ENCODE assay signal across 9 mouse cellular contexts in the genomic region with DNA sequence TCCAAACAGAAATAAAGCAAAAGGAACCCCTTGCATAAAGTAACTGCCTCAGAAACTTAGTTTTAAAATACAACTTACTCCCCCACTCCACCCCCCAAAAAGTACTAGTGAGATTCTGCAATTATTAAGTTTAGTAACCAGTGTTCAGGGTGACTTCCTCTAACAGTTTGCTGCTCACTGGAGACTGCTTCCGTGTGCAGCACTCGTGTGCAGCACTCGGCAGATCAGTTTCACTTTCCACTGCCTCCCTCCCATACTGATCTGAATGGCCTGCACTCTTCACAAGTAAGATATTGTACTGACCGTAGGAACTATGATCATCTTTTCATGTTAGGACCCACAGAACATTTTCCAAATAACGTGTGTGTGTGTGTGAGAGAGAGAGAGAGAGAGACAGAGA. TPM values are rescaled to one million over a fixed set of nuclear protein-coding genes. Genes with fewer than 3 reads are reported as not detected.
A peak's percentile ranks its signal among the peaks of the same experiment; 100 is the strongest.
DNase-seq lines count a peak whose midpoint lies in the region; ATAC-seq and TF ChIP-seq lines count a peak whose summit lies in the region.
"Had no signal": no experiment of that assay in that cellular context is flagged by ENCODE, and none has a peak within 500 bp of the region (broad histone marks: within the 10 kb centered on the region; RNA-seq: fewer than 3 reads in every experiment).

No protein-coding gene starts in this region.

- H3K9ac ChIP-seq in midbrain, embryonic 14.5 days (replicated peaks; ENCODE audit: low read length): no peak overlapping the region
- H3K9ac ChIP-seq in forebrain, embryonic 13.5 days: no peak overlapping the region
- H3K9ac ChIP-seq: limb, embryonic 12.5 days had no signal

- no peak overlapping the region for H3K4me2 ChIP-seq in midbrain, embryonic 14.5 days (ENCODE audit: low read length)
- H3K4me2 ChIP-seq in forebrain, embryonic 13.5 days: no peak overlapping the region
- H3K4me2 ChIP-seq: limb, embryonic 12.5 days had no signal

- no peaks in the 10 kb centered on the region for H3K9me3 ChIP-seq in megakaryocyte, embryonic 14.5 days
- no peaks in the 10 kb centered on the region for H3K9me3 ChIP-seq in midbrain, embryonic 14.5 days (ENCODE audit: control insufficient read depth, low read length)
- no peaks in the 10 kb centered on the region for H3K9me3 ChIP-seq in forebrain, embryonic 13.5 days (replicated peaks)
- H3K9me3 ChIP-seq: limb, embryonic 12.5 days had no signal

- intact Hi-C loops in gastrocnemius, adult 2 months (cut with DNase I): no loop called here

- peak overlapping the region; percentile 62 for H3K4me3 ChIP-seq in gastrocnemius, adult 2 months
- peak overlapping the region; percentile 91 for H3K4me3 ChIP-seq in megakaryocyte, embryonic 14.5 days (replicated peaks)
- H3K4me3 ChIP-seq in midbrain, embryonic 14.5 days (replicated peaks; ENCODE audit: low read depth, low read length): no peak overlapping the region
- no peak overlapping the region for H3K4me3 ChIP-seq in forebrain, embryonic 13.5 days
- H3K4me3 ChIP-seq: limb, embryonic 12.5 days had no signal

- peaks cover 76% of the 10 kb centered on the region for H3K36me3 ChIP-seq in megakaryocyte, embryonic 14.5 days (replicated peaks; ENCODE audit: low read length)
- peaks cover 48% of the 10 kb centered on the region for H3K36me3 ChIP-seq in midbrain, embryonic 14.5 days (ENCODE audit: control insufficient read depth, insufficient read depth, low read length)
- peaks cover 67% of the 10 kb centered on the region for H3K36me3 ChIP-seq in forebrain, embryonic 13.5 days (ENCODE audit: poor library complexity, severe bottlenecking)

- no peak for TF ChIP-seq CTCF in gastrocnemius, adult 2 months (IDR thresholded peaks at IDR 0.05)

- peak overlapping the region; percentile 88 for H3K27ac ChIP-seq in gastrocnemius, adult 2 months
- no peak overlapping the region for H3K27ac ChIP-seq in midbrain, embryonic 14.5 days (replicated peaks; ENCODE audit: low read depth, low read length)
- H3K27ac ChIP-seq in forebrain, embryonic 13.5 days: no peak overlapping the region
- H3K27ac ChIP-seq: limb, embryonic 12.5 days had no signal

- H3K27me3 ChIP-seq in megakaryocyte, embryonic 14.5 days (replicated peaks): no peaks in the 10 kb centered on the region
- no peaks in the 10 kb centered on the region for H3K27me3 ChIP-seq in midbrain, embryonic 14.5 days (ENCODE audit: control insufficient read depth, insufficient read depth, low read length)
- no peaks in the 10 kb centered on the region for H3K27me3 ChIP-seq in forebrain, embryonic 13.5 days
- H3K27me3 ChIP-seq: limb, embryonic 12.5 days had no signal

- DNase-seq in gastrocnemius, adult 2 months: peak; percentile 42
- no peak for DNase-seq in gastrocnemius, postnatal 25 days
- DNase-seq in A20 (ENCODE audit: low read depth, low spot score): peak; percentile 87
- no peak for DNase-seq in retina, postnatal 1 day
- no peak for DNase-seq in midbrain, embryonic 14.5 days

- WGBS in midbrain, embryonic 14.5 days: 93% methylated on average over 5 of the region's 5 CpGs
- 91% methylated on average over 5 of the region's 5 CpGs for WGBS in forebrain, embryonic 13.5 days

- ATAC-seq in erythroid progenitor cell, adult 5-6 weeks (replicated peaks; ENCODE audit: low FRiP score, poor library complexity, severe bottlenecking): peak; percentile 26; the same call in 1 of the 2 replicates
- ATAC-seq in midbrain, embryonic 14.5 days (ENCODE audit: low FRiP score, low TSS enrichment): no peak
- ATAC-seq in forebrain, embryonic 13.5 days: no peak

- H3K4me1 ChIP-seq in megakaryocyte, embryonic 14.5 days: peaks cover 82% of the 10 kb centered on the region
- peaks cover 8% of the 10 kb centered on the region for H3K4me1 ChIP-seq in midbrain, embryonic 14.5 days (ENCODE audit: control insufficient read depth, insufficient read depth, low read length)
- peaks cover 12% of the 10 kb centered on the region for H3K4me1 ChIP-seq in forebrain, embryonic 13.5 days

RNA-seq across cellular contexts. Expression of a gene that starts 4.3 kb away (rescaled TPM):
- 10 to 100 TPM; 40.4 to 43.8 TPM for total RNA-seq in gastrocnemius, adult 2 months (2021)
- 10 to 100 TPM; 24.5 to 26.8 TPM for total RNA-seq in gastrocnemius, postnatal 25 days (2021)
- total RNA-seq in erythroid progenitor cell, adult 5-6 weeks (2015; ENCODE audit: low replicate concordance): 38.6 and 85.1 TPM in 2 replicates
- total RNA-seq in erythroid progenitor cell, adult 5-6 weeks (2017; ENCODE audit: low replicate concordance): 49.4 and 69.4 TPM in 2 replicates
- 114 and 143 TPM in 2 replicates for polyA plus RNA-seq in megakaryocyte, embryonic 14.5 days (2012; ENCODE audit: insufficient read depth, low replicate concordance)
- 52.5 and 118 TPM in 2 replicates for polyA plus RNA-seq in midbrain, embryonic 14.5 days (2014; fragmentation: Nextera tagmentation; extraction: Ambion mirVana)
- 13.5 and 16.5 TPM in 2 replicates for polyA plus RNA-seq in forebrain, embryonic 13.5 days (2015; fragmentation: Nextera tagmentation; extraction: Ambion mirVana)

Comparison
In these comparisons a context has a peak if more than half of its experiments do, and no peak if none do; other contexts are left out.
1. DNase-seq: peak in gastrocnemius, adult 2 months (single experiment) and A20 (single experiment); none in gastrocnemius, postnatal 25 days (single experiment), retina, postnatal 1 day (single experiment) and midbrain, embryonic 14.5 days (single experiment).
2. H3K4me3 ChIP-seq: peak in gastrocnemius, adult 2 months (single experiment) and megakaryocyte, embryonic 14.5 days (single experiment); none in midbrain, embryonic 14.5 days (single experiment) and forebrain, embryonic 13.5 days (single experiment).